Mouse (Mus musculus) stomach, postnatal 0 days (tissue): ENCODE measurements around the gene Otop1. TPM values are rescaled to one million over a fixed set of nuclear protein-coding genes. Genes with fewer than 3 reads are reported as not detected.

Source experiments
- ATAC-seq: fragments of 200-750 bp; cut with Nextera tagmentation; 2 replicates; pipeline ENCODE4 v1.8.0; 2017; ENCODE audit not compliant: low FRiP score, low TSS enrichment
- DNase-seq: peaks from one replicate; pipeline ENCODE4 v3.0.0-alpha.2; 2016; ENCODE audit warnings: low spot score
- H3K27ac ChIP-seq: fragments of 300-500 bp; sonication (generic); replicated peaks from 2 replicates; pipeline ENCODE4 v1.5.1; 2014; ENCODE audit warnings: mild to moderate bottlenecking, control low read depth
- H3K27me3 ChIP-seq: fragments of 300-500 bp; sonication (generic); 2 replicates; pipeline ENCODE4 v1.6.1; 2014; ENCODE audit warnings: low read length; ENCODE audit not compliant: control insufficient read depth, insufficient read depth
- H3K36me3 ChIP-seq: fragments of 300-500 bp; sonication (generic); 2 replicates; pipeline ENCODE4 v1.6.1; 2014; ENCODE audit warnings: low read length, mixed read lengths; ENCODE audit not compliant: control insufficient read depth, insufficient read depth
- H3K4me1 ChIP-seq: fragments of 300-500 bp; sonication (generic); replicated peaks from 2 replicates; pipeline ENCODE4 v1.6.1; 2014; ENCODE audit warnings: antibody characterized with exemption; ENCODE audit not compliant: control insufficient read depth, insufficient read depth
- H3K4me2 ChIP-seq: fragments of 300-500 bp; sonication (generic); replicated peaks from 2 replicates; pipeline ENCODE4 v1.6.1; 2014; ENCODE audit warnings: low read depth, mild to moderate bottlenecking, control low read depth, moderate library complexity
- H3K4me3 ChIP-seq: fragments of 300-500 bp; sonication (generic); 2 replicates; pipeline ENCODE4 v1.5.1; 2014; ENCODE audit warnings: low read depth, low read length, control low read depth
- H3K9ac ChIP-seq: fragments of 300-500 bp; sonication (generic); 2 replicates; pipeline ENCODE4 v1.6.1; 2014; ENCODE audit warnings: mild to moderate bottlenecking, low read length, control low read depth, mixed read lengths
- H3K9me3 ChIP-seq: fragments of 300-500 bp; sonication (generic); 2 replicates; pipeline ENCODE4 v1.6.1; 2016; ENCODE audit warnings: low read length; ENCODE audit not compliant: control insufficient read depth
- CTCF ChIP-seq: IDR thresholded peaks from 2 replicates; pipeline ENCODE4 v1.5.1; 2016; ENCODE audit warnings: antibody characterized with exemption, low read depth, mild to moderate bottlenecking, moderate library complexity
- EP300 ChIP-seq: optimal IDR thresholded peaks from 2 replicates; pipeline ENCODE3; 2016; ENCODE audit warnings: antibody characterized with exemption
- WGBS: fragments of 180-500 bp; shearing (Covaris S2); extraction: QIAGEN DNeasy Blood & Tissue Kit; methylation state at CpG from one replicate; pipeline ENCODE4 v1.1.7; 2014; 5-methylcytosine and 5-hydroxymethylcytosine counted together
- polyA plus RNA-seq: library from polyadenylated mRNA; unstranded; fragments of >200 nt; fragmentation: Nextera tagmentation; extraction: Ambion mirVana; gene quantifications from 2 replicates; pipeline ENCODE4 v1.2.1, GENCODE M21; 2015

Otop1 gene
- polyA plus RNA-seq, 1 experiment from 2014 or later: 0.05 TPM

DNA sequence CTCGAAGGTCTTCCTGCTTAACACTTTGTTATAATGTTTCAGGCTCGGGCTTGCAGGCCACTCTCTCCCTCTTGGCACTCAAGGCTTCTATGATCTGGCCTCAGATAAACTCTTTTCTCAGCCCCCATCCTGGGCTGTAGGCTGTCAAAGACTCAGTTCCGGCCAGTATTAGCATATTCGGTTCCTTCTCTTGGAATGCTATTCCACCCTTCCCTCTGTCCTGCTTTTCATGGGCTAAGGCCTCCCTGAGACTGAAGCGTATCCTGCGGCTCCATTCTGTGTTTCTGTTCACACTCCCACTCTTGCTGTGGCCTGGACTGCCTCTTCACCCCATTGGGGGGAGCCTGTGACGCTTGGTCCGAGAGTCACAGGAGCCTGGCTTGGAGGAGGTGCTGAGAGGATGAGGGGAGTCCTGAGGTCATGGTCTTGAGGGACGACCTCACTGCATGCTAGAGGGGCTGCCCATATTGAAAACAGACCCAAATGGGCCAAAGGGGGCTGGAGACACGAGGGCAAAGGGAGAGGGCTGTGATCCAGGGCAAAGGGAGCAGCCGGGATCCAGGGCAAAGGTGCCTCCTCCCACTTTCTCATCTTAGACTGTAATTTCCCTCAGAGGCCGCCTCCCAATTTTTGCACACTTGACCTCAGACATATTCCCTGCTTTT is 2.3 kb downstream of the Otop1 start:
- DNase-seq (no peak), ATAC-seq (no peak)
- H3K9ac ChIP-seq: no peak overlapping the region
- peaks cover 8% of the 10 kb centered on the region; the same call in 1 of the 2 replicates for H3K27me3 ChIP-seq
- H3K4me1 ChIP-seq: no peaks in the 10 kb centered on the region
- 16% methylated on average over 12 of the region's 12 CpGs for WGBS
- H3K36me3 ChIP-seq: no peaks in the 10 kb centered on the region
- H3K4me3 ChIP-seq: no peak overlapping the region
- H3K4me2 ChIP-seq: 0 out of 2 replicates have a peak overlapping the region, but pooled peaks have one; percentile 40
- no peak for TF ChIP-seq CTCF
- TF ChIP-seq EP300: no peak
- H3K27ac ChIP-seq: no peak overlapping the region
- no peaks in the 10 kb centered on the region for H3K9me3 ChIP-seq

GRCm38 (mm10) chr5:38280075-38280474 is 4.3 kb downstream of the Otop1 start:
- WGBS: 25% methylated on average over 1 of the region's 1 CpGs
- ATAC-seq (no peak), DNase-seq (no peak)
- Histone ChIP-seq H3K9me3 (no peaks in the 10 kb centered on the region), H3K4me1 (no peaks in the 10 kb centered on the region), H3K4me2 (no peak overlapping the region), H3K9ac (no peak overlapping the region), H3K27me3 (peaks cover 8% of the 10 kb centered on the region; the same call in 1 of the 2 replicates), H3K27ac (no peak overlapping the region), H3K4me3 (no peak overlapping the region), H3K36me3 (no peaks in the 10 kb centered on the region)
- TF ChIP-seq CTCF (no peak), EP300 (no peak)

- Histone ChIP-seq H3K27me3 (no peaks in the 10 kb centered on the region), H3K27ac (no peak overlapping the region), H3K4me2 (no peak overlapping the region), H3K9me3 (no peaks in the 10 kb centered on the region), H3K4me3 (no peak overlapping the region), H3K4me1 (no peaks in the 10 kb centered on the region), H3K36me3 (no peaks in the 10 kb centered on the region), H3K9ac (no peak overlapping the region)
- DNase-seq: no peak
- WGBS: 75% methylated on average over 9 of the region's 9 CpGs
- TF ChIP-seq CTCF: no peak
- TF ChIP-seq EP300: no peak
- no peak for ATAC-seq
Measured at GRCm38 (mm10) chr5:38285724-38286123, 10.0 kb downstream of the Otop1 start.

DNA sequence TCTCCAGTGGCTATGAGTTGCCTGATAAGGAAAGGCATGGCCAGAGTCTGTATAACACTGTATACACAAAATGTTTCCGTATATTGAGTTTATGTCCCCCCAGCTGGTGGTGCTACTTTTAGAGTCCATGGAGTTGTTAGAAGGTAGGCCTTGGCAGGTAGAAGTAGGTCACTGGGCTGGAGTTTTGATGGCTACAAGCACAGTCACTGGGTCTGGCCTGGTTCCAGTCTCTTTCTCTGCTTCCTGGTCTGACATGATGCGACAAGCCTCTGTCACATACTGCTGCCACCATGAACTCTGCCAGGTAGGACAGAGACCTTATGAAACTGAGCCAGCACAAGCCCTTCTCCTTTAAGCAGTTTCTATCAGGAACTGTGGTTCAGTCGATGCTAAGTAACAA is 12.7 kb downstream of the Otop1 start:
- H3K27me3 ChIP-seq: no peaks in the 10 kb centered on the region
- H3K27ac ChIP-seq: no peak overlapping the region
- no peaks in the 10 kb centered on the region for H3K36me3 ChIP-seq
- TF ChIP-seq CTCF: no peak
- no peak for TF ChIP-seq EP300
- H3K4me2 ChIP-seq: no peak overlapping the region
- 82% methylated on average over 3 of the region's 3 CpGs for WGBS
- no peaks in the 10 kb centered on the region for H3K4me1 ChIP-seq
- H3K9me3 ChIP-seq: no peaks in the 10 kb centered on the region
- ATAC-seq (no peak), DNase-seq (no peak)
- no peak overlapping the region for H3K4me3 ChIP-seq
- H3K9ac ChIP-seq: no peak overlapping the region

GRCm38 (mm10) chr5:38301761-38302411 is 26.1 kb downstream of the Otop1 start:
- Histone ChIP-seq H3K27ac (no peak overlapping the region), H3K27me3 (no peaks in the 10 kb centered on the region), H3K9ac (no peak overlapping the region), H3K36me3 (no peaks in the 10 kb centered on the region), H3K4me3 (no peak overlapping the region), H3K4me1 (no peaks in the 10 kb centered on the region), H3K4me2 (no peak overlapping the region), H3K9me3 (no peaks in the 10 kb centered on the region)
- no peak for ATAC-seq
- 83% methylated on average over 12 of the region's 12 CpGs for WGBS
- DNase-seq: no peak
- TF ChIP-seq EP300: no peak
- no peak for TF ChIP-seq CTCF

GRCm38 (mm10) chr5:38302651-38303050 is 26.9 kb downstream of the Otop1 start:
- no peak for TF ChIP-seq CTCF
- TF ChIP-seq EP300: no peak
- no peaks in the 10 kb centered on the region for H3K27me3 ChIP-seq
- no peak for DNase-seq
- no peak overlapping the region for H3K27ac ChIP-seq
- H3K4me3 ChIP-seq: no peak overlapping the region
- H3K4me2 ChIP-seq: no peak overlapping the region
- no peaks in the 10 kb centered on the region for H3K36me3 ChIP-seq
- H3K9me3 ChIP-seq: no peaks in the 10 kb centered on the region
- WGBS: 35% methylated on average over 12 of the region's 12 CpGs
- no peaks in the 10 kb centered on the region for H3K4me1 ChIP-seq
- H3K9ac ChIP-seq: no peak overlapping the region
- no peak for ATAC-seq
